Mouse (Mus musculus) frontal cortex, postnatal 10 days (tissue): ENCODE results near the gene Focad.

ENCODE experiments used
- DNase-seq, 2 experiments: peaks; one replicate each; pipeline ENCODE4 v3.0.0; 2022; ENCODE audit warnings: low spot score in 2 of 2, mixed read lengths in 1 of 2

Focad gene

DNA sequence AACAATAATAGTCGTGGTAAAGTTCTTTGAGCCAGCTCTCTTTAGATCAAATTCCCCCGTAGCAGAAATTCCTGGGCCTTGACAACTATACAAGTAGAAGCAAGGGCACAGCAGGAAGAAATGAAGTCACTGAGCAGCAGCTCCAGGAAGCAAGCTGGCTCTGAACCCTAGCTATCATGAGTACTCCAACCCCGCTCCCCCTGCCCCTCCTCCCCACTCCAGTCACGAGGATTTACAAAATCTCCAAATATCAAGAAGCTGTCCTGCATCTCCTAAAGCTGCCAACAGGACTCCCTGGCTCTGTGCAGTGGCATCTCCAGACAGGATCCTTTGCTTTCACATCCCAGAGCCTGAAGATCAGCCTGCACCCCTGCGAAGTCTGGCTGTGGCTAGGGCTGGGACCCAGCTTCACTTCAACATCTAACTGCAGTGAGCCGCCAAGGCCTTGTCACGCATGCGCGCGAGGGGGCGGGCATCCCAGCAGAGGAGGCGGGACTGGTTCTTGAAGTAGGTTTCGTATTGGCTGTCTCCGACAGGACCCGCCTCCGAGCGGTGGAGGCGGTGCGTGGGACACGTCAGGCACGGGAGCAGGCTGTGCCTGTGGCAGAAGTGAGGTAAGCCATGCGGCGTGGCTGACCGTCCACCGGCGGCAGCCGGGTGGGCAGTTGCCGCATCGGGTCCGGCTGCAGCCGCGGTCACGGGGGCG lies at the start of gene Focad:
Gene Focad (plus strand): TSS at position 568 of the 706 bp plus-strand sequence.
- peak; percentile 98 for DNase-seq

DNA sequence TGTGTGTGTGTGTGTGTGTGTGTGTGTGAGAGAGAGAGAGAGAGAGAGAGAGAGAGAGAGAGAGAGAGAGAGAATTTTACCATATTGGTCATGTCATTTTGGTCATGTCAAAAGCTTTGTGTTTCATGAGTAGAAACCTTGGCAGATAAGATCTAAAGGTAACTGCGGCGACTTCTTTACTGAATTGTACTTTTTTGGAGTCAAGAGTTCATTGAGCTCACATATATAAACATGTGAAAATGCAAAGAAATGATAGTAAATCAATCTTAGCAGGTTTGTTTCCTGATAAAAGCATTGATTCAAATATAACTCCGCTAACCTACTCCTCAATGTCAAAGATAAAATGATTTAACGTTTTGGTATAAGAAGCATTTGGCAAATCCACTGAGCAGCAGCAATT lies 49.3 kb upstream of the Focad start:
- DNase-seq, result no peak

DNA sequence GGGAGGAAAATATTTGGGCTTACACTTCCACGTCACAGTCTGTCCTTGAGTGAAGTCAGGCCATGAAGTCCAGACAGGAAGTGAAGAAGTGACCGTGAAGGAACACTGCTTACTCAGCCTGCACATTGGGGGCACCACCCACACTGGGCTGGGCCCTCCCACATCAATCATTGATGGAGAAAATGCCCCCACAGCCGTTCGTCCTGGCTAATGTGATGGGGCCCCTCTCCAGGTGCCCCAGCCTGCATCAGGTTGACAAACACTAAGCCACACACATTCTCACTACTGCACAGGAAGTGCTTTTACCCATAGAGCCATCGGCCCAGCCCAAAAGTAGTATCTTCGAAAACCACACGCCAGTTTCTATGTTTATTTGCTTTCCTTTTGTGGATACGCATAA lies 48.1 kb upstream of the Focad start:
- no peak for DNase-seq

DNA sequence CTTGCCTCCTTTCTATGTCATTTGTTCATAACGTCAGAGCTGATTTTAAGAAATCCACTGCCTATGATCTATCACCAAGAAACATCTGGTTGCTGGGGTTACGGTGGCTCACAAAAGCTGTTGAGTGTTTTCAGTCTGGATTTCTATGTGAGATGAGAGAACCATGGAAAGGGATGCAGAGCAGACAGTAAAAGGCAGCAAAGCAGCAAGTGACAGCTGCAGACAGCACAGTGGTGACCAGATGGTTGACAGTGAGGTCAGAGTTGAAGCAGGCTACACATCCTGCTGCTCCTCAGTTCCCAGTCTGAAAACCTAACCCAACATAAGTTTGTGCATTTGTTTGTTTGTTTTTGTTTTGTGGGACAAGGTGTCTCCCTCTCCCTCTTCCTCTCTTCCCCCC lies 19.0 kb upstream of the Focad start:
- no peak for DNase-seq

DNA sequence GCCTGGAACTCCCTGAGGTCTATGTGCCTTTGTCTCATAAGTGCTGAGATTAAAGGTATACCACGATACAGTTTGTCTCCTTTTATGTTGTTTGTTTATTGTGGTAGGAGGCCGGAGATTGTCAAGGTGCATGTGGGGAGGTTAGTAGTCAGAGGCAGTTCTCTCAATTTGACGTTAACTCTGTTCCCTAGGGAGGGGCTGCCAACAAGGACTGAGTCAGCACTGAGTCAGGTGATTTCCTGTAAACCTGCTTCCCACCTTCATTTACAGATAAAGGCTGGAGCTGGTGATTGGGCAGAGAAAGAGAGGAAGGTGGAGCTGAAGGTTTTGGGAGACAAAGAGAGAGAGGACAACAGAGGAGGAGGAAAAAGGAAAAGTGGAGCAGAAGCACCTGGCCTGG lies 15.4 kb upstream of the Focad start:
- no peak for DNase-seq

DNA sequence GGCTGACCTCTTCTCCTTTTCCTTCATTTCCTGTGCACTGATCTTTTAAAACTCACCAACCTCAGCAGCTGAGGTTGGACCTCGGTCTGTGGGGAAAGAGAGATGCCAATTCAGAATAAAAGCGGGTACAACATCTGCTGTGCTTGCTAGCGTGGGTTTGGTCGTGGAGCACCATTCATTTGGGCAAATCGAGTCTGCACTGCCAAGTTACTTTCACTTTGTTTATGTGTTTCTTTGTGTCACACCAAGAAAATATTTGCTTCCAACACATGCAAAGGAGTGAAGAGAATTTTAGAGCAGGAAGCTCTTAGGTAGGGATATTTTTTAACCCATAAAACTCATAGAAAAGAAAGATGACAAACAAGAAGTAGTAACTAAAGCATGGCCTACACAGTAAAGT lies 13.0 kb upstream of the Focad start:
- no peak for DNase-seq

DNA sequence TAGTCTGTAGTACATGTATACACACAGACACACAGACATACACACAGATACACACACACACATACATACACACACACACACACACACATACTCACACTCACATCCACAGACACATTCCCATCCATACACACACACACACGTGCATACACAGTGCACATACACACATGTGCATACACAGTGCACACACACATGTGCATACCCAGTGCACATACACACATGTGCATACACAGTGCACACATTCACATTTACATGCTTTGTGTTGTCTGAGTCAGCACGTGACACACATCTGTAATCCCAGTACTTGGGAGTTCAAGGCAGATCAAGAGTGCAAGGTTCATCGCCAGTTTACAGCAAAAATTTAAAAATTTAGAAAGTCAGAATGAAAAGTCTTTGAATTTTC lies 12.5 kb upstream of the Focad start:
- DNase-seq, result no peak

DNA sequence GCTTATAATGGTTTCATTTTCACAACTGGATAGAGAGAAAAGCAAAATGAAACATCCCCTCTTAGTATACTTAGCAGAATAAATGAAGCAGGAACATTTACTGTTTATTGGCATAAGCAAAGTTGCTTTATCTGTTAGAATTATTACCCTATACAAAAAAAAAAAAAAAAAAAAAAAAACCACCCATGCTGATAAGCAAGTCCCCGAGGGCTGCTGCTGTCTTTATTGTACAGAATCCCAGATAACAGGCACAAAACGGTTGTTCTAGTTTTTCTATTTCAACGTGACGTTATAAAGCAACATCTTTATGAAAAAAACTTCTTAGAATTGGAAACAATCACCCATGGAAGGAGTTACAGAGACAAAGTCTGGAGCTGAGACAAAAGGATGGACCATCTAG lies 12.0 kb upstream of the Focad start:
- no peak for DNase-seq

DNA sequence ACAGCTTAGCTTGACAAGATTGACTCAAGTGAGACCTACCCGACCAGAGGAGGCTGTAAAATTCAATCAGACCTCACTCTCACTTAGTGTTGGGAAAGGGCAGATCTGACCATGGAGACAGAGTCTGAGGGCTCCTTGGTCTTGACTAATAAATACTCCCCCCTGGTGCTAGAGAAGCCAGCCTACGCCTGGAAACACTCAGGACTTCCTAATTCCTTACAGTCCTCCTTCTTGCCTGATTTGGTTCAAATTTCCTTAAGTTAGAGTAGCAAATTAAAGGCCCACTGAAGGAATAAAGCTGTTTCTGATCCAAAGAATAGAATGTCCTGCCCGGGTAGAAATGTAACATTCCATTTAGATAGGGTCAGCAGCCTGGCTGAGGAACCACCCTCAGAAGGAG lies 10.6 kb upstream of the Focad start:
- DNase-seq, result no peak

DNA sequence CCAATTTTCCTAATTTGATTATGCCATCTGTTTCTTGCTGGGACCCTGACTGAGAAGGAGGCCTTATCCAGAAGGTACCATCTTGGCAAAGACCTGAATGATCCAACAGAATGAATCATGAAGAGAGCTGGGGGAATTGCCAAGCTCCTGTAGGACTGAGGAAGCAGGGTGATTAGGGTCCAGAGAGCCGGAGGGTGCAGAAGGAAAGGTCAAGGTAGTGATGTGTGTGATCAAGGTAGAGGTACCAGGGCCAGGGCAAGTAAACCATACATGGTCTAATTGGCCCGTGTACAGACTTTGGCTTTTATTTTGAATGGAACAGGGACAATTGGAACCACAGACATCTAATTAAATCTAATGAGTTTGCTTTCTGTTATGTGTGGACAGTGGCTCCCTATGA lies 4.1 kb upstream of the Focad start:
- DNase-seq, result no peak

DNA sequence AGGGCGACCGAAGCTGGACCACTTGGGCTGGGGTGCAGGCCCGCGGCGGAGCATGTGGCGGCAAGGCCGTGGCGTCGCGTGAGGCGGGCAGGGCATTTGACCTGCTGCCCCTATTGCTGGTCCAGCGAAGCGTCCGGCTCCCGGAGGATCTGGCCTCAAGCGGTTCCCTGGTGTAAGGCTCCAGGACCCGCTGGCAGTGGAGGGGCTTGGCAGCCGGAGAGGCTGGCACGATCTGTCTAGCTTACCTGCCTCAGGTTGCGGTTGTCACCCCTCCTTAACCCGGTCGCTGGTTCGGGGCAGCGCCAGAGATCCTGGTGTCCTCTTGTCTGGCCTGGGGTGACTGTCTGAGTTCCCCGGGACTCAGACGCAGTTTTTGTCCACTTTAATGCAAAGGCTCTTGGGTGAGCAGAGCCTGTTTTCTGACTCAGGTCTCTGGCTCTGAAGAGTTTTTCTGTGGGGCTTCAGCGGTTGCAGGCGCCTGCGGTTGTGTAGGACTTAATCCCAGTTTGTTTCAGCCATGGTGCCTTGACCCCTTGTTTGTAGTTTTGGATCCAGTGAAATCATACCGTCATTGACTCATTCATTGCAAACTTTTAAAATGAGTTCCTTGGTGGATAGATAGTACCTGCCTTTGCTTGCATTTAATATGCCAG lies 465 bp downstream of the Focad start:
- DNase-seq, result no peak

DNA sequence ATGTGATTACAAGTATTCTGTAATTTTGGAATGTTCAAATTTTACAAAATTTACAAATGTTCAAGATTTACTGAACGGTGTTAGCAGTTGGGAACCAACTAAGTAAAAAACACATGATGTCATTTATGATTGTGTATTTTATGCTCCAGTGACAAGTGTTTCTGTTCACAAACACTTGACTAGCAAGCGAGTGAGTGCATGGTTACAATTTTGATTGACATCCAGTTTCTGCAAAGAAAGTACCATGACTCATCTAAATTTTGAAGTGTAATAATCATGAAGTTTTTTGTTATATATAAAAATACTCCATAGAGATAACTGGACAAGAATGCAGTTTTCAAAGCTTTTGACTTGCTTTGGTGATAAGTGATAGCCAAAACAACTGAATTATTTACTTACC lies 1.3 kb downstream of the Focad start:
- no peak for DNase-seq

DNA sequence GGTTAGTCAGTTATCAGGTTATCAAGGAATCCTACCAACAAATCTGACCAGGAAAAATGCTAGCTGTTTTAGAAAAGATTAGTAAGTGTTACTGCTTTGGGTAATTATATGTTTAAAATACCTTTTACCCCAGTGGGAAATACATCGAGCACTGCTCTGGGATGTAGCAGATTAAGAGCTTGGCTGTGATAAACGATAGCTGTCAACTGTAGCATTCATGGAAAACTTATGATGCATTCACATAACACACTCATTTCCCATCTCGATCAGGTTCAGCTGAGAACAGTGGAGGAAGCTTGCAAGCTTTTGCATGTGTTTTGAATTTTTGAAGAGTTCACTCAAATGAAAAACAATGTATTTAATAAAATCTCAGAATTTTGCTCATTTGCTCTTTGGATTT lies 14.2 kb downstream of the Focad start:
- DNase-seq, result no peak

DNA sequence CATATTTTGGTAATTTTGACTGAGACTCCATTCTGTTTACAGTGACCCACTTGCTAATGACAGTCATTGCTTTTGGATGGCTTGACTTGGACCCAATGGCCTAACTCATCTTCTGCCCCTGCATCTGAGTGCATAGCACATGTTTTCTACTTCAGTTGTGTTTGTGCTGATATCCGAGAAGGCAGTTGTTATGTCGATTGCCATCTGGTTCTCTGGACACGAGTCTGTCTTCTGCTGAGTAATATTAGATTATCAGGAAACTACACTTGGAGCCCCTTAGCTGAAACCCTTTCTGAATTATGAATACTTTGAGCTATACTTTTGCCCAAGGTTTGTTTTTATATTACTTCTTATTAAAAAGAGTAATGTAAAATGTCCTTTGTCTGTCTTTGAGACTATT lies 22.9 kb downstream of the Focad start:
- no peak for DNase-seq

DNA sequence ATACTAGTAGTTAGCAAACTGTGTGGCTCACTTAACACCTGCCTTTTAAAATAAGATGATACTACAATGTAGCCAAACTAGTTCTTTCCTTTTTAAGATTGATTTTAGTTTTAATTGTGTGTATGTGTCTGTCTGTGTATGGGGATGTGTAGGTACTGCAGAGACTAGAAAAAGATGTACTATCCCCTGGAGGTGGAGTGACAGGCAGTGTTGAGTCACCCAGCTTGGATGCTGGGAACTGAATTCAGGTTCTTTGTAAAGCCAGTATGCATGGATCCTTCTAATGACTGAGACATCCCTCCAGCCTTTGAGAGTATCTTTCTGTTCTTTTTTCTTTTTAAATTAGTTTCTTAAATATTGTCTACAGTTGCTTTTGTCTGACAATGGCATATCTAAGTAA lies 23.5 kb downstream of the Focad start:
- DNase-seq, result no peak

DNA sequence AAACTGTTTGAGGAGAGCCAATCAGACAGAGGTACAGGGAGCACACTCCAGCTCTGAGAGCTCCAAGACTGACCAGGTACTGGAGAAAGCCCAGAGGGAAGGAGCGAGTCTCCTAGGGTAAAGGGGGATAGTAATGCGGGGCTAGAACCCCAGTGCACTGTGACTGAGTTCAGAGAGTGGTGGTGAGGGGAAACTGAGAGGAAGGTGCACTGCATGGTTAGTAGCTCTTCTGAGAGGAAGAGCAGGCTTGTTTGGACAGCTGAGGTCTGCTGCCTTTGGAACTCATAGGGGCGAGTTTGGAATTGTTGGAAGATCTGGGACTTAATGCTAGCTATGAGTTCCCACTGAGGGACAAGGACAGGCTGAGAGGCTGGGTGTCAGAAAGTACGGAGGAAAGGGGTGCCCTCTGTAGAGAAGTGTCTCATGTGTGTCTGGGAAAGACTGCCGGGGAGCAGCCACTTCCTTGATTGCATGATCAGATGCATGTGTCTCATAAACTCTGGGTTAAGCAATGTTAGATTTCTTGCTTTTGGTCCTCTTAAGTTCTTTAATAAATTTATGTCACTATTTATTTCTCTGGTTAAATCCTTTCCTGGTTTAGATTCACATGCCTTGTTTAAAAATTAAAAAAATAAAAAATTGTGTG lies 24.4 kb downstream of the Focad start:
- DNase-seq, result no peak

DNA sequence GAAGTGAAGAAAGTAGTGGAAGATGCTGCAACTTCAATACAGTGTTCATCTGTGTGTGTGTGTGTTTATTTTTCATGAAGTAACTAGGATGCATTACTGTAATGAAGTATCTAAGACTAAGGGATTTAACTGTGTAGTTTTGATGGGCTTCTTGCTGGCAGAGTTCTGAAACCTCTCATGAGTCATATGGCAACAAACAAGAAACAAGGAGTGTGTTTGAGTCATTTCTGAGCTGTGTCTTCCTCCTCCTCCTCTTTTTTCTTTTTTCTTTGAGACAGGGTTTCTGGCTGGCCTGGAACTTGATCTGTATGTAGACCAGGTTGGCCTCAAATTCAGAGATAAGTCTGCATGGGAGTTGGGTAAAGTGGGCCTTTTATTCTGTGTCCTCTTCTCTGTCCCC lies 25.7 kb downstream of the Focad start:
- DNase-seq, result no peak

DNA sequence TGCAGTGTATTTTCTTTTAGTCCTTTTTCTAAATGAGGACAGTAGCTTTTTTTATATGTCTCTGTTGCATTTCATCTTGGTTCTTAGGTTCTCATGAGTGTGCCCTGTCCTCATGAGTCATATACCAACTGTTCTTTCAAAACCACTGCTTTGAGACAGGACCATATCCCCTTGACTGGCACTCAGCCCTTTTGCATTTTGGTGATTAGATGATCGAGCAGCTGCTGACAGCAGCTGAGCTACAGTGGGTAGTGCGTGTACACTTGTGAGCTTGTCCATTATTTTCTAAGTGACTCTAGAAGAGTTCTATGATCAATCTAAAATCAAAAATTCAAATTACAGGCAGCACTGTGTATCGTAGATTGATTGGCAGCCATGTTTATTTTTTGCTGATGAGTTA lies 28.0 kb downstream of the Focad start:
- no peak for DNase-seq

DNA sequence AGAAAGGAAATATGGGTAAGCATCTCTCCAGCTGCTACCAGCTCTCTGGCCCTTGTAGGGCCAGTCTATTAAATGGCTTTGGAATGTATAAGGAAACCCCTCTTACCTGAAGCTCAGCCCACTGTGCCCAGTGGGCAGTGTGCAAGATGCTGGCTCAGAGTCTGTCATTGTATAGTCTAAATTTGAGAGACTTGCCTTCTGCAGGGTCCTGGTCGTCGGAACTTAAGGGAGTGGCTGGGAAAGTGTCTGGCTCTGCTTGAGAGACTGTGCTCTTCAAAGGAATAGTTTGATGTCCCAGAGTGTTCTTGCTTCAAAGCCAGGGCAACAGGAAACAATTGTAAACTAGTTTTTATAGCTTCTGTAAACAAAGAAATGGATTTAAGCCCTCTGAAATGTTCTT lies 41.5 kb downstream of the Focad start:
- DNase-seq, result no peak

DNA sequence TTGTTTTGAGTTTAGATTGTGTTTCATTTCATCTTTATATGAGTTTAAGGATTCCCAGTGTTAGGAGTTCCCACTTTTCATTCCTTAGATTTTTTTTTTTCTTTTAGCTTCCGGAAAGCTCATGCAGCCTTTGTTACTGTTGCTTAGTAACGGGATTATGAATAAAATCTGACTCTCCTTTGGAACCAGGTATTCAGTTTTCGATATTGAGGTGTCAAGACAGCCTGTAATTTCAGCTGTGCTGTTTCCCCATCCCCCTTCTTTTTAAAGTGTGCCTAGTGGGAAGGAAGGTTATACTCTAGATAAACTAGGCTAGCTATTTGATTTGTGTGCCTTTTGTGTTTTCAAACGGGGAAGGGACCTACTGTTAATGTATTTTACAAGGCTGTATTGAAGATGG lies 42.1 kb downstream of the Focad start:
- no peak for DNase-seq

DNA sequence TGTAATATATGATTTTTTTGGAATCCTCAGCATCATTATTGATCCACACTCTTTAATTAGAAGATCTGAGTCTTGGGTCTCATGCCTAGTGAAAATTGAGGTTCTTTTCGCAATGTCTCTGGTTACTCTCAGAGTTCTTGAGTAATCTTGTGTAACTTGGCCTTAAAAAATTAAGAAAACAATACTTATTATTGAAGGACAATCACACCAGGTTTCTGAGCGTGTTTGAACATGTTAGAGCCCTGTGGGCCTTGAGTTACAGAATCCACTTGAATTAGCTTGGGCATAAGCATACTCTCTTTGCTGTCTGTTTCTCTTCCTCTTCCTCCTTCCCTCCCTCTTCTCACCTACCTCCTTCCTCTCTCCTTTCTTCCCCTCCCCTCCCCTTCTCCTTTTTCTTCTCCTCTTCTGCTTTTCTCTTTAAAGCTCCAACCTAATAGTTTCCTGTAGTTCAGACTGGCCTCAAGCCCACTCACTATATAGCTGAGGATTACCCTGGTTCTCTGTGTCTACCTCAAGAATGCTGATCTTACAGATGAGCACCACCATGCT lies 44.0 kb downstream of the Focad start:
- DNase-seq, result no peak

DNA sequence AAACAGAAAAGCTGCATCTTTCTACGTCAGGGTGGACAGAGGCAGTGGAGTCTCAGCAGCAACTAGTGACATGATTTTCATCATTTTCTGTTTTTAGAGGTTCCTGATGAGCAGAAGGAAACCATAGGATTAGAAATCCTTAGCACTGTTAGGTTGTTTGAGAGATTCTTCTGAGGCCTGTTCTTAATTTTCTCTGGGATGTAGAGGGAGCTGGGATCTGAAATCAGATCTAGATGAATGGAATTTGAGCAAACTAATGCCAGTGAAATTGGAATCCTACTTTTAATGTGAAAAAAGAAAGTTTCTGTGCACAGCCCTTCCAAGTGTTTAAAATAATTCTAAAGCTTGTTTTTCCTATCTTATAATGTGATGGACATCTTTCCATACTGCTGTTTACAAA lies 55.0 kb downstream of the Focad start:
- no peak for DNase-seq
